Mouse (Mus musculus) fibroblast of lung, adult 2 months (primary cell): ENCODE results near the gene Adgrb3.
"Not testable (repeated sequence)": the region's sequence is repeated elsewhere in the genome, so short reads cannot be mapped to it uniquely, and the experiment has no call there.

Experiments used
- DNase-seq: peaks from one replicate; pipeline ENCODE4 v3.0.0-alpha.2; 2011; ENCODE audit warnings: low read depth

Adgrb3 gene

DNA sequence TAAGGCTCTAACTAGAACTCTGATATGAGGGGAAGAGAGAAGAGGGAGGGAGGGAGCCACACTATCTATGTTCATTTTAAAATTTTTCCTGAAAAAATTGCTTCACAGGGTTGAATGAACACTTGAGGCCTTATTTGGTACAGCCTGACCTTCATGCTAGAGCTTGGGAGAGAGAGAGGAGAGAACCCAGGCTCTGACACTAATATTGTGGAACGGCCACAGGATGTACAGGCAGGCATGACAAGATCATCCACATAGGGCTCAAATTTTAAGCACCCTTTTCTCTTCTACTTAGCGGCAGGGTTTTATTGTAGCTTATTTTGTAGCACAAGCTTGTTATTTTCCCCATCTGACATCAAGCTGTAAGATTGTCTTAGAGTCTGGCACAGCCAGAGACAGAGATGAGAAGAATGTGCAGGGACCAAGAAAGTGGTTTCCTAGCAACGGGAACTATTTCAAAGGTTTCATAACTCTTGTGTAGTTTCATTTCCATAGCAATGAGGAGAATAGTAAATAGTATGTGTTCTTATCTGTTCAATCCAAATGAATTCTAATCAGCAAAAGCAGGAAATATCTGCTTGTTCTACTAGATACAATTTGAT is 721.9 kb downstream of the Adgrb3 start:
- no peak for DNase-seq

DNA sequence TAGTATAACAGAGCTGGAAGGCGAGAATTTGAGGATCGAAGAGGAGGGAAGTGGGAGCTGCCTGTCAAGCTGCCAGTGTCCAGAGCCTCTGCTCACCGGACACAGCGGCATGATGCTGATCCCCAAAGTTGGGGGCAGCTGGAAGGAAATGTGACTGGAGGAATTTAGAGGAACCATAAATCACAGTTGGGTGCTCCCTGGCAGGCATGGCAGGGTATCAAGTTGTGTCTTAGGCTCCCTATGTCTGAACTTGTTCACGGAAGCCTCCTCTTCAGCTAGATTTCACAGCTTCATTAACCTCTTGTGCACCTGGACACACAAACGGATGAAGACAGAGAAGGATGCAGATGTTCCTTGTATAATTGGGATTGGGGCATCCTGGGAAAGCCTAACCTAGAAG is 722.8 kb downstream of the Adgrb3 start:
- no peak for DNase-seq

GRCm38 (mm10) chr1:25105367-25105766 is 724.1 kb downstream of the Adgrb3 start:
- DNase-seq: no peak

- DNase-seq: no peak
Observed at GRCm38 (mm10) chr1:25088010-25088719, 741.3 kb downstream of the Adgrb3 start.

GRCm38 (mm10) chr1:25085616-25086372 is 743.7 kb downstream of the Adgrb3 start:
- no peak for DNase-seq

GRCm38 (mm10) chr1:25082377-25082776 is 747.1 kb downstream of the Adgrb3 start:
- DNase-seq: no peak

- DNase-seq: no peak
Observed at GRCm38 (mm10) chr1:25081265-25081849, 748.1 kb downstream of the Adgrb3 start.

- no peak for DNase-seq
Observed at GRCm38 (mm10) chr1:25079395-25079794, 750.1 kb downstream of the Adgrb3 start.

- no peak for DNase-seq
Observed at GRCm38 (mm10) chr1:25075952-25076351, 753.6 kb downstream of the Adgrb3 start.

- DNase-seq: no peak
Observed at GRCm38 (mm10) chr1:25063964-25064363, 765.5 kb downstream of the Adgrb3 start.

DNA sequence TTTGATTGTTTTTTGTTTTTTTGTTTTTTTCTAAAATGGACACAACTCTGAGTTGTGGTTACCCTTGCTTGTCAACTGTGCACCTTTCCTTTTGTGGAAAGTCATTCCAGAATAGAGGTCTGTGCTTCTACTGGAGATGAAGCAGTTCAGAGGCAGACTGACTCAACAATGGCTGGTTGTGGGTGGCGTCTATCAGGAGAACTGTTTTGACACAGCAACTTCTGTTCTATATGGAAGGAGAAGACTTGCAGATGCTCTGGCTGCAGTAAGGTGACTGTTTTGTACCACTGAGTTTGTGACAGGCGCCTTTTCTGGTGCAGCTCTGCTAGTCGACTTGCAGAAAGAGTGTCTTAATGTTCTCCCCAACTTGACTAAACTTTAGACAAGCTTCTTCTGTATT is 768.6 kb downstream of the Adgrb3 start:
- no peak for DNase-seq

GRCm38 (mm10) chr1:25060191-25060590 is 769.3 kb downstream of the Adgrb3 start:
- no peak for DNase-seq

DNA sequence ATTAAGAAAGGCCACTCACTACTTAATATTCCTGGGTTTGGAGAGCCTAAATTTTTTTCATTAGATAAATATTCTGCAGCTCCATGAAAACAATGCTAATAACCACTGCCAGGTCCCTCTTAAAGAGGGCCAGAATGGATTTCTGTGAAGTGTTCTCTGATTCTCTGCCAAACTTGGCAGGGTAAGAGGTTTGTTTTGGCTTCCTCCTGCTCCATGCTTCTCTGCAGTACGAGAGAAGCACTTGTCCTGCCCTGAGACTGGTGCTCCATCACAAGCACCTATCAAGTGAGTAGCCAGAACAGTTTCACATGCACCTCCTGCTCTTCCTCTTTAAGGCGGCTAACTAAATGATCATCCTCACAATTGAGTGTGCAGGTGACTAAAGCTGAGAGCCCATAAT is 771.9 kb downstream of the Adgrb3 start:
- DNase-seq: no peak

GRCm38 (mm10) chr1:25057212-25057611 is 772.3 kb downstream of the Adgrb3 start:
- DNase-seq: no peak

DNA sequence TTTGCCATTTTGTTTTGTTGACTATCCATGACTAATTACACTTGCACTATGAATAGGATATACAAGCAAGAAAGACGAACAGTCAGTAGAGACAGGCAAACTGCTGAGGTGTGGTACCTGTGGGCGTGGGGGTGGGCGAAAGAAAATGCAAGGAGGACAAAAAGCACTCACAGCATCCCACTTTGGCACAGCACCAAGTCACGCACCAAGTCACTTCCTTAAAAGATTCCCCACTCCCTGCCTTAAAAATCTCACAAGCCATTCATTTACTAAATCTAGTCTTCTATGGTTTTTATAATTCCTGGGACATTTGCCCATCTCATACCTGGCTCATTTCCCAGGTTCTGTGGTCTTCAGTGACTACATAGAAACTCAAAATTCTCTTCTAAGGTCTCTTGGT is 787.4 kb downstream of the Adgrb3 start:
- no peak for DNase-seq

DNA sequence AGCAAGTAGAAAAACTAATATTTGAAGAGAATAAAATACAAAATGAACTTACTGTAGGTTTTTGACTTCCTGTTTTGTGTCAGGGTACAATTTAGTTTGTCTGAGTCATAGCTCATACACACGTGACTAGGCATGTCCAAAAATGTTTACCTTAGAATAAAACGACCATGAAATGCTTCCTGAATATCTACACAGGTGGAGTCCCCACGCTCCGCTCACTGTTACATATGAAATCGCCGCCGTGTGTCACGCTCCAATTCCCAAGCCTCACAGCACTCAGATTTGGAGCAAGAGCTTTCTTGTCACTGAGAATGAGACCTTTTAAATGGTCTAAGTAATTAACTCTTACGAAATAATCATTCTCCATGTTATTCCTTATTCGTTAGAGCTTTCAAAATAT is 795.3 kb downstream of the Adgrb3 start:
- no peak for DNase-seq

GRCm38 (mm10) chr1:25033155-25034095 is 796.1 kb downstream of the Adgrb3 start:
- no peak for DNase-seq

DNA sequence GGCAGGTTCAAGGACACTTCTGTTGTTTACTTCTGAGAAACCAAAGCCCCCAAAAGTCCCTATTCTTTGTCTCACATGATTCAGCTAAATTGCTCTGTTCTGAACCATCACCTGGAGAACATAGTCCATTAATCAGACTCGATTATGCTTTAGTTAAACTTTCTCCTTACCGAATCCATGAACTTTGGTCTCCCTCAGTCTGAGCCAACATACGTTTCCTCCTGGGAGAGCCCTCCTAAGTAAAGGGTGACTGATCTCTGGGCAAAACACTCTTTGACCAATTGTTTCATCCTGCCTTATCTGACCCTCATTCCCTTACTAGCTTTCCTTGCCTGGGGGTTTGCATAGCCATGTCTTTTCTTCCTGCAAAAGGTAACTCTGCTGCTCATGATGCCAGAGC is 806.4 kb downstream of the Adgrb3 start:
- DNase-seq: no peak

- DNase-seq: not testable (repeated sequence)
Observed at GRCm38 (mm10) chr1:25017851-25018250, 811.7 kb downstream of the Adgrb3 start.
